25 mouse cellular contexts compared by ENCODE assay signal in the genomic region with DNA sequence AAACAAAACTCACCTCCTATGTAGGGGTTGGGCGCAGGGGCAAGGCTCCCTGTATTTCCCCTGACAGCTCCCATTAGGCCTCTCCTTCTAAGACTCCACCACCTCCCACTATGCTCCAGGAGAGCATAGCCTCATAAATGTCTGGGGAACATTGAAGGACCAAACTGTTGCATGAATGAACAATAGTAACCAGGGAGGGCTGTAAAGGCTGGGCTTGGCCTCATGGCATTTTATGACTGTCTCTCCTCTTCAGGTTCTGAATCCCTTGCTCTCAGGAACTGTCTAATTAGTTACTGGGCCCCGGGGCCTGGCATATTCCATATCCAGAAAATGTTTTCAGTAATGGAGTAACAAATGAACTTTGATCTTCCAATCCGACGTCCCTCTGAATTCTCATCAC.
"Had no signal": no experiment of that assay in that cellular context is flagged by ENCODE, and none has a peak within 500 bp of the region (broad histone marks: within the 10 kb centered on the region; RNA-seq: fewer than 3 reads in every experiment).

No protein-coding gene starts in this region.

- H3K4me3 ChIP-seq: gastrocnemius, adult 2 months; heart, embryonic 13.5 days; heart, embryonic 15.5 days; hindbrain, embryonic 10.5 days; hindbrain, embryonic 12.5 days; layer of hippocampus, adult 2 months; limb, embryonic 13.5 days; limb, embryonic 15.5 days; liver, embryonic 12.5 days had no signal

- ATAC-seq: hindbrain, embryonic 16.5 days; inflammation-experienced regulatory T-cells, adult 6 months; liver, embryonic 12.5 days had no signal

- H3K9ac ChIP-seq: heart, embryonic 13.5 days; heart, embryonic 15.5 days; hindbrain, embryonic 12.5 days; hindbrain, embryonic 14.5 days; limb, embryonic 13.5 days; limb, embryonic 15.5 days; liver, embryonic 12.5 days; liver, embryonic 14.5 days had no signal

- DNase-seq: gastrocnemius, adult 2 months; gastrocnemius, postnatal 10 days; gastrocnemius, postnatal 25 days; heart, adult 18-20 months; heart, postnatal 4 days; kidney, adult 18-20 months; kidney, adult 8-10 months; kidney, postnatal 10 days; kidney, postnatal 25 days; kidney, postnatal 4 days; layer of hippocampus, postnatal 36 days; left cerebral cortex, postnatal 4 days had no signal

- H3K27ac ChIP-seq: gastrocnemius, adult 2 months; heart, embryonic 13.5 days; heart, embryonic 15.5 days; hindbrain, embryonic 12.5 days; hindbrain, embryonic 14.5 days; layer of hippocampus, adult 2 months; limb, embryonic 13.5 days; limb, embryonic 15.5 days; liver, embryonic 12.5 days; liver, embryonic 14.5 days had no signal

- H3K9me3 ChIP-seq: heart, embryonic 13.5 days; heart, embryonic 15.5 days; hindbrain, embryonic 10.5 days; hindbrain, embryonic 12.5 days; limb, embryonic 13.5 days; limb, embryonic 15.5 days; liver, embryonic 12.5 days had no signal

- H3K27me3 ChIP-seq: heart, embryonic 13.5 days; heart, embryonic 15.5 days; hindbrain, embryonic 12.5 days; limb, embryonic 13.5 days; limb, embryonic 15.5 days; liver, embryonic 12.5 days had no signal

- H3K4me1 ChIP-seq: limb, embryonic 13.5 days; liver, embryonic 12.5 days had no signal

- H3K36me3 ChIP-seq: hindbrain, embryonic 12.5 days; limb, embryonic 13.5 days; limb, embryonic 15.5 days had no signal

- H3K4me2 ChIP-seq: heart, embryonic 11.5 days; heart, embryonic 13.5 days; heart, embryonic 15.5 days; hindbrain, embryonic 12.5 days; hindbrain, embryonic 14.5 days; limb, embryonic 13.5 days; limb, embryonic 15.5 days; liver, embryonic 12.5 days had no signal
